Mouse (Mus musculus) effector memory CD4-positive, alpha-beta T cell, adult 5 months (primary cell): Measurements from ENCODE around the gene Necap1. TPM values are rescaled to one million over a fixed set of nuclear protein-coding genes. Genes with fewer than 3 reads are reported as not detected.

Experiments used
- polyA plus RNA-seq: library from polyadenylated mRNA; unstranded; fragments of 100-300 nt; shearing (Covaris generic); gene quantifications from one replicate; pipeline ENCODE4 v1.2.1, GENCODE M21; 2017

Gene Necap1
- polyA plus RNA-seq, result 39.7 TPM

DNA sequence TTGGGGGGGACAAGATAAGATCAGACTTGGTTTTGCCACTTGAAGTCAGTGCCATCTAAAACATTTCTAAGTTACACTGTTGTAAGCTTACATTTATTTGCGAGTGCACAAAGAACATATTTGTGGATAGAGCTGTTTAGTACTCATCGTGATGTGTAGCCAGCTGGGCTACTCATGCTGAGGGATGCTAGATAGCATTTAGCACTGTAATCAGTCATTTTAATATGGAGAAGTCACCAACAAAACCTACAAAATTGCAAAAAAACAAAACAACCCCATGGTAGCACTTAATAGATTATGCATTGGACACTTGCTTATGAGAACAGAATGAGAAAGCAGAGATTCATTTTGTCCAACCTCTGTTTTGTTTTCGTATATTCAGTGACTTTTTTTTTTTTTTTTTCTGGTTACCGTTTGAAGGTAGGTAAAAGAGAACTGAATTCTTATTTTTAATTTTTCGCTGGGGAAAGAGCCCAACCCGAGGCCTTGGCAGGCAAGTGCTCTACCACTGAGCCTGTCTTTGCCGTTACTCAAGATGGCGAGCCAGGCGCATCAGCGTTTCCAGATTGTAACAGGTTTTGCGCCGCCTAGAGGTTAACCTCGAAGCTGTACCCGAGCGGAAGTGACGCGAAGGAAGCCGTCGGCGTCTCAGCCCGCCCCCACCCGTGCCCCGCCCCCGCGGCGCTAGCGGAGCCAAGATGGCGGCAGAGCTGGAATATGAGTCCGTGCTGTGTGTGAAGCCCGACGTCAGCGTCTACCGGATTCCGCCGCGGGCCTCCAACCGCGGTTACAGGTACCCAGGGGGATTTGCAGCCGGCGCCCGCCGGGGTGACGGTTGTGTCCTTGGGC, at the start of gene Necap1:
Gene Necap1 (plus strand): TSS at position 604 of the 849 bp plus-strand sequence.

DNA sequence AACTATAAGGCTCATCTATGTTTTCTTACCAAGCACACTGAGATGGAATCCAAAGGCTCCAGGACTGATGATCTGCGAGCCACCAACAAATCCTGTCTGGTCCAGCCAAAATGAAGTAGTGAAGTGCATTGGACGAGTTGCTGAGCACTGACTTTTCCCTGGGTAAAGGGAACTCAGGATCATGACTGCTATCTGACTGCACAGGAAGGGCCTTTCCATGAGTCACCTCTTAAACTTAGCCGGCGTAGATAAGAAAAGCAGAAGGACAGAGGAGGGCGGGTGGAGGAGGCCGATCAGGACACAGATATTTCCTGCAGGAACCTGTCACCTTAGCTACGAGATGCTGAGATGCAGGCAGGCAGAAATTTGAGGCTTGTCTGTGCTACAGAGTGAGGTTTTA, 18.3 kb upstream of the Necap1 start, which contains the start of gene C3ar1:
Gene C3ar1 (minus strand): TSS at position 207 of the 400 bp plus-strand sequence.

DNA sequence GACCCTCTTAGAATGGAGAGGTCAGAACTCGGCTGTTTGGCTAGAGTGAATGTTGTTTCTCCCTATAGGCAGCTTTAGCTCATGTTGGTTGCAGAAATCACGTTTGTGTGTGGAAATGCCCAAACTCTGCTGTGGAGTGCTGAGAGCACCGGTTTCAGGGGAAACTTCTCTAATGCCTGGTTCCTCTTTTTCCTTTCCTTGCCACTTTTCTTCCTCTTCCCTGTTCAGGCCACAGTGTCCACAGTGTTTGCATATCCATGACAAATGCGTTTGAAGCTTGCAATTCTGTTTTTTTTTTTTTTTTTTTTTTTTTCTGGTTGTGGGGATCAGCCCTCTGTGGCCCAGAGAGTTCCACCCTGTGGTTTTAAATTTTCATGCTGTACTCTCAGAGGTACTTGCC, 47.2 kb downstream of the Necap1 start, which contains the start of gene Clec4a1:
Gene Clec4a1 (plus strand): TSS at position 398 of the 400 bp plus-strand sequence.

Other genes starting within 250 kb of the Necap1 start
- not detected for gene Dppa3, start 248.1 kb upstream of the Necap1 start, polyA plus RNA-seq
- not detected for gene Nanog, start 167.0 kb upstream of the Necap1 start, polyA plus RNA-seq
- 26.0 TPM for gene Slc2a3, start 72.8 kb upstream of the Necap1 start, polyA plus RNA-seq
- gene Foxj2, start 54.6 kb upstream of the Necap1 start, polyA plus RNA-seq, result 38.5 TPM
- not detected for gene C3ar1, start 18.3 kb upstream of the Necap1 start, polyA plus RNA-seq
- gene Clec4a1, start 47.4 kb downstream of the Necap1 start, polyA plus RNA-seq, result not detected
- not detected for gene Clec4a3, start 78.0 kb downstream of the Necap1 start, polyA plus RNA-seq
- gene Clec4a4, start 115.9 kb downstream of the Necap1 start, polyA plus RNA-seq, result not detected
- not detected for gene Clec4b1, start 175.5 kb downstream of the Necap1 start, polyA plus RNA-seq
- gene Clec4a2, start 232.0 kb downstream of the Necap1 start, polyA plus RNA-seq, result not detected